Mouse (Mus musculus): ENCODE measurements around the gene Atp8a1.

DNA sequence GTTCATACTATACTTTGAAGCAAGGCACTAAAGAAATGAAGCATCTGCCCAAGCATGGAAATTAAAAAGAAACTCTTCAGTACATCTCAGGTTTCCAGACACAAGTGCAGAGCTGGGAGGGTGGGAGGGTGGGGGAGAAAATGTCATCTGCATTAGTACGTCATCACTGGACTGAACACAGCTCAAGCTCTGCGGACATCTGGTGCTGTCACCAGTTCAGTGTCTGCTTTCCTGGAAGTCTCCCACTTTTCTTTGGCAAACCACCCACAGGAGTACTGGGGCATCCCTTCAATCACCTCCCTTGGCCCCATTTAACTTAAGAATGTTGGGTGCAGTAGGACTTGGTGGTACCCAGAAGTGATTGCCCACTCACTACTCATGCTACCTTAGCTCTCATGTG lies 22.6 kb downstream of the Atp8a1 start:
- TF ChIP-seq GATA1 (IDR thresholded peaks at IDR 0.05; ENCODE audit: borderline replicate concordance, low read length) (no peak), FLI1 (IDR thresholded peaks at IDR 0.05; ENCODE audit: low read length) (no peak)

All from megakaryocyte, embryonic 14.5 days (primary cell).